Mouse (Mus musculus): ENCODE measurements at regions not wholly inside any gene's neighbourhood (a gene's known extent, or its start where the extent isn't known, plus 50 kb on each side); places are given as distances from the start of the nearest gene placed in this dataset.
"Not testable (repeated sequence)": the region's sequence is repeated elsewhere in the genome, so short reads cannot be mapped to it uniquely, and the experiment has no call there.

DNA sequence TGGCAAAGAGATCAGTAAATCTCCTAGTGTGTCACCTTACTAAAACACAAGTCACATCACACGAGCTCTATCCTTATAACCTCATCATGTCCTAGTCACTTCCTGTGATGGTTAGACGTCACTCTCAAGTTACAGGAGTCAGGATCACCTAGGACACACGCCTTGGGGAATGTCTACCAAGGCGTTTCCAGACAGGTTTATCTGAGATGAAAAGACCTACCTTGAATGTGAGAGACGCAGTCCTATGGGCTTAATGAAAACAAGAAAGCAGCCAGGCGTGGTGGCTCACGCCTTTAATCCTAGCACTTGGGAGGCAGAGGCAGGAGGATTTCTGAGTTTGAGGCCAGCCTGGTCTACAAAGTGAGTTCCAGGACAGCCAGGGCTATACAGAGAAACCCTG, 185.0 kb upstream of the Rpl38 start:
- not testable (repeated sequence) for DNase-seq

DNA sequence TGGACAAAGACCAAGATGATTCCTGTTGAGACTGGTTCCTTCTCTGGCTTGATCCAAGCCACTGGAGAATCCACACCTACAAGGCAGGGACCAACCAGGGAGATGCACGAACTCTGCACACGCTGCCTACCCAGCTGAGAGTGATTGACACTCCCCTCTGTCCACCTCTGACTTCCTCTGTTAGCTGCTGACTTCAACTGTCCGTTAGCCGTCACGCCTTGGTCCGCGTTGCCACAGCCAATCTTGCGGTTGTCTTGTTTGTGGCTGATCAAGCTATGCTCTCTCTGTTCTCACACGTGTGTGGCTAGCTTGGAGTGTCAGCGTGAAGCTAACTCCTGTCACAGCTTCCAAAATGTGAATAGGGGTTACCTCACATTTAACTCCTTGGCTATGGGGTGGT, 186.3 kb upstream of the Rpl38 start:
- DNase-seq: no peak

DNA sequence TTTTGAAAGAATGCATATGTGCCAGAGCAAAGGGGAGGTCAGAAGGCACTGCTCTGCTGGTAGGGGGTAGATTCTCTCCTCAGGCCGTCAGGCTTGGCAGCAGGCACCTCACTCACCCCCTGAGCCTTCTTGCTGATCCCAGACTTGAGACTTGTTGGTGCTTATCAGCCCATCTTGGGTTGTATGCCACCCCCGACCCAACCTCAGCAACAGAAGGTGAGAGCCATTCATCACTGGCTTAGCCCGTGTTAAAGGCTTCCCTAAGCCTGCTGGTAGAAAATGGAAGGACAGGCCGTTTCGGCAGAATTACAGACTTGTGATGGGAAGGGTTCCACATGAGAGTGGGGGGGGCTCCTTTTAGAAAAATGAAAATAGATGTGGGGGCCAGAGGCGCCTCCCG, 187.3 kb upstream of the Rpl38 start:
- DNase-seq: no peak

DNA sequence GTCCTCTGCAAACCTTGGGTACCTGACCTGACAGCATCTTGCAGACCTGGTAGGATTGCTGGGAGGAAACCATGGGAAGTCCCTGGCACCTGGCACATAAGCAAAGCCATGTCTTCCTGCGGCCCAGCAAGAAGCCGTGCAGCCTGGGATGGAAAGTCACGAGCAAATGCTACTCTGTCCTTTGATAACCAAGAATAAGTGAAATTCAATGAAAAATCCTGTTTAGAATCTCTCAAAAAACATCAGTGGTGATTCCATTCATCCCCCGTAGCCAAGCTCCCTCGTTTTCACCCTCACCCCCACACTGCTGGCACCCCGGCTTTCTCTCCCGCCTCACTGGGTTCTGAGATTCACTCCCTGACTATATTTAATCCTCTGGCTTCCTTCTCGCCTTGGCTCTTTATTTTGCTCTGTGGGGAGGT, 188.2 kb upstream of the Rpl38 start:
- DNase-seq: no peak

DNA sequence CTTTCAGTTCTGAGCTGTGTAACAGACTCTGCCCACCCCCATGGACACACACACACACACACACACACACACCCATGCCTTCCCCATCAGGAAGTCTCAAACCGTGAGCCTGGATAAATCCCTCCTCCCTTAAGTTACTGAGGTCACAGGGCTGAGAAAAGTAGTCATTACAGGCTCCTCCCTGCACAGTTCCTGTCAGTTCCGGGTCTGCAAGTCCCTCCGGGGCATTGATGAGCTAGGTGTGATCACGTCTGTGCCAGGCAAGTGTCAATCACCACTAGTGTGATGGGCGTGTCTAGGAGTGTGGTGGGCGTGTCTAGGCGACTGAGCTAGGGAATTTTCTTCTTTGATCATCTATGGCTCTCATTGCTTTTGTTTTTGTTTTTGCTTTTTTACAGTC, 189.6 kb upstream of the Rpl38 start:
- DNase-seq: no peak

DNA sequence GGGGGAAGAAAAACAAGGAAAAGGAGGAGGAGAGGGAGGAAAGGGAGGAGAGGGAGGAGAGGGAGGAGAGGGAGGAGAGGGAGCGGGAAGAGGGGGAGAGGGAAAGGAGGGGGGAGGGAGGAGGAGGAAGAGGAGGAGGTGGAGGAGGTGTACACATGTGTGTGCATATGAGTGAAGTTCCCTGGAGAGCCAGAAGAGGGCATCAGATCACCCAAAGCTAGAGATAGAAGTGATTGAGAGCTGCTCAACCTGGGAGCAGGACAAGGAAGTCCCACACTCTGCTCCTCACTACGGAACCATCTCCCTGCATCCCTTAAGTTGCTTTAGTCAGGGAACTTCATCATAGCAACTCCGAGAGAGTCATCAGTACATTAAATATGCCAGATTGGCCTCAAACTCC, 191.0 kb upstream of the Rpl38 start:
- DNase-seq: no peak

DNA sequence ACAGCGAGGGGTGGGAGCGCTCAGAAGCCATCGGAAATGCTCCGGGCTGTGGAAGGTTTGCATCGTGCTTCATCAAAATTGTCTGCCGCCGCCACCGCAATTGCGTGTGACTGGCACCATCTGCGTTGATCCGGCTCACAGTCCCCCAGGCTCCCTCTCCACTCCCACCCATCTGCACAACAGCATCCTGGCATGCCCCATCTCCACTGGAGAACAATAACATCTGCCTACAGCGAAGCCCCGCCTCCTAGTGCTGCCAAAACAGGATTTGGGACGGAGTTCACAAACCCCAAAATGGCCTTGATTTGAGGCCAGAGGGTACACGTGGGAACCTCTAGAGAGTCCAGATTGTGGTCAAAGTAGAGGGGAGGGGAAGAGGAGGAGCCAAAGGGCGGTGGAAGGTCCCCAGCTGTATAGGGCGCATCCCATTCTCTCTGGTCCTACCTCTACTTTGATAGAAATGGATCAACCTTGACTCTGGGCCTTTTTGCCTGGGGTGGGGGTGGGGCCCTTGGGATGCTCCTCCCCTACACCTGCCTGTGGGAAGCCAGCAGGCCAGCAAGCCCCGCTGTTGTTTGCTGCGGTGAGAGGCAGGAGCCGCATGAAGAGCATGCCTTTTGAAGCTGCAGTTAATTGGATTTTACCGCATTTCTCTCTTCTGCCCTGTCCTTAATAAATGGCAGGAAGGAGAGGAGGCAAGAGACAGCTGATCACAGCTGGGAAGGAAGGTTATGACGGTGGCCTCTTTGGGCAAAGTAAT, 195.6 kb upstream of the Rpl38 start:
- no peak for DNase-seq

DNA sequence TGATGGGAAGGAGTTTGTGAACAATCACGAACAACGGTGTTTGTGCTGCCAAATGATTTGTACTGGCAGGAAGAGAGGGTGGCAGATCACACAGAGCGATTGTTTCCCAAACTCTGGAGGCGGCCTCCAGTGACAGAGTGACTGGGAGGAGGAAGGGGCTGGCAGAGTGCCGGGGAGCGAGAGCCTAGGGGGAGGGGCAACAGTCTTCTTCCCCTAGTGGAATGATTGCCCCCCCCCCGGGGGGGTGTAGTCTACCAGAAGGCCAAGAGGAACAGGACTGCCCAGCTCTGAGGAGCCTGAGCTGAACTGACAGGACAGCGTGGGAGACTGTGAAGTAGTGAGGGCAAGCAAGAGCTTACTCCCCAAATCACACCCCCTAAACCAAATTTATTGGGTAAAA, 199.9 kb upstream of the Rpl38 start:
- peak; percentile 21 for DNase-seq

DNA sequence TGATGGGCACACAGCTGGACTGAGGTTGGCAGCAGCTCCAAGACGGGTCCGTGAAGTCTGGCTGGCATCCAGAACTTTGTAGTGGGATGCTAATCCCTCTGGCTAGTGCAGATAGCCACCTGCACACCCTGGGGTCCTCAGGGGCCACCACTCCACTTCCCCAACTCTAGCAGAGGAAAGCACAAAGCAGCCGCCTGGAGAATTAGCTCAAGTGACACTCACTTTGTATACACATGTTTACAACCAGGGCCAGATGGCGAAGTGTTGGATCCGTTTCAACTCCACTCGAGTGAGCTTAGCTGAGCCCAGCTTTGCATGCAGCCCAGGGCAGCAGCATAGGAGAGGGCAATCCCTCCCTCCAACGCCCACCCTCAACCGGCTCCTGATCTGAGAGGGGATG, 200.5 kb upstream of the Rpl38 start:
- DNase-seq: no peak

DNA sequence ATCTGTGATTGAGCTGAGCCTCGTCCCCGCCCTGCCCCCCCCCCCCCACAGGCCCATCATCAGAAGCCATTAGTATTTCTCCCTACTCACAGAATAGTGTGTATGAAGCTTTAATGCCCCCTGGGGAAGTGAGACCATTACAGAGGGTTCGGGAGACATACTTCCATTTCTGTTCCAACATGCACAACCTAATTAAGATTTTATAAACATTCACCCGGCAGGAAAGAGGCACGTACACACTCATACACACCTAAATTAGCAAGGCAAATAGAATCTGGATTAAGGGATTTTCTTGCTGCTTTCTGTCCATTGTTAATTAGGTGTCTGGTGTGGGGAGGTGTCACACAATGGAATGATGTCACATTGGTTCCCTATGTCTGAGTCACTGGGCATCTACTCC, 202.8 kb upstream of the Rpl38 start:
- DNase-seq: no peak

DNA sequence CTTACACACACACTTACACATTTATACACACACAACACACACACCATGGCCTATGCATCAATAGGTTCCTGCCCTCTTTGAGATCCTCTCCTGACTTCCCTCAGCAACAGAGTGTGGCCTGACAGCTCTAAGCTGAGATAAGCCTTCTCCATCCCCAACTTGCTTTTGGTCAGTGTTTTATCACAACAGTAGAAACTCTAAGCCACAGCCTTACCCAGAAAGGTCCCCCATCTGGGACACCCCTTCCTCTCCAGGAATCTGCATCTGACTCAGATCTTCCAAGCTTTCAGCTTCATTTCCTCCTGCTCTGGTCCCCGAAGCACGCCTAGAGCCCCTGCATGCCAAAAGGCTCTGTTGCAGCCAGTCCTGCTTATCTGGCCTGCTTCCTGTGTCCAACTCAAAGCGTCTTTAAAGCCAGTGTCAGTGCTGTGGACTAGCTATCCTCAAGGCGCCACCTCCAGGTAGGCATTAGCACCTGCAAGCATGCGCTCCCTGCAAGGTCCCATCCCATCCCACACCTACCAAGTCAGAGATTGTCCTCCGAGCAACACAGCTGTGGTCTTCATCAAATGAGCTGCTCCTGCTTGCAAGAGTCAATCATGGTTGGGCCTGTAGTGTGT, 205.5 kb upstream of the Rpl38 start:
- DNase-seq: no peak

DNA sequence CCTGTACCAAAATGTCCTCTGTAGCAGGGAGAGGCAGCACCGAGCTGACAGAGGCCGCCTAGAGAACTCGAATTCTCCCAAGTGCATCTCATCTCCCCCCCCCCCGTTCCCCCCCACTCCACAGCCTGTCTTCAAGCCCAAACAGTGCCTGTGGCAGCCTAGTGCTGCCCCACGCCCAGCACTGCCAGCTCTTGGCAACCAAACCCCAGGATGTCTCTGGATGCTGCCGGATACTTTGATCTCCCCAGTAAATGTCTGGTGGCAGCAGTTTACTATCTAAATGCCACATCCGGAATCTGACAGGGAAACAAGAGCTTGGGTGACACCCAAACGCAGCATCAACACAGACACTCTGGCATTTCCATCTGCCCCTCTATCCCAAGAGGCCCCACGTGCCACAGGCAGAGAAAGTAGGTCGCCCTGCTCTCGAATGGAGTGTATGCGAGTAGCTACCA, 213.4 kb upstream of the Rpl38 start:
- no peak for DNase-seq

DNA sequence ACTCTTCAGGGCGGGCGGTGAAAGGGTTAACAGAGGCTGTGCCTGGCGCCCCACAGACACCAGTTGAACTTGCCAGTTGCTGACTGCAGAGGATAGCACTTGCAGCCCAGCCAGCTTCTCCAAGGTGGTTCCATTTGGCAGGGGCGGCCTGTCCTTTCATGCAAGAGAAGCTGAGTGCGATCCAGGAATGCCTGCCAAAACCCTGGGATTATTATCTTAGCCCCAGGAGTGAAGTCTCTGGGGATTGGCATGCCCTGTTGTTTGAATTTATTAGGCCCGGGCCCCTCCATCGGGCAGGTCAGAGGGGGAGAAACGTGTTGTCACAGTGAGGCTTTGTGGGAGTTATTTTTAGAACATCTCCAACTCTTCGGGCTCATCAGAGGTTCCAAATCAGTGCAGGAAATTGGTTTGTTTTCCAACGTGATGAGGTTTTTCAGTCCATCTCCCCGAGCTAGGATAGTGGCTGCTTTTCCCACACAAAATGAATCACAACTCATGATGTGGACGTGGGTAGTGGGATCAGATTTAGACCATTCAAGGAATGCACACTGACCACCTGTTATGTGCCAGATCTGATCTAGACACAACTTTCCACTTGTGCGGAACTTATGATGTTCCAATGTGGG, 219.4 kb upstream of the Rpl38 start:
- peak; percentile 28 for DNase-seq

DNA sequence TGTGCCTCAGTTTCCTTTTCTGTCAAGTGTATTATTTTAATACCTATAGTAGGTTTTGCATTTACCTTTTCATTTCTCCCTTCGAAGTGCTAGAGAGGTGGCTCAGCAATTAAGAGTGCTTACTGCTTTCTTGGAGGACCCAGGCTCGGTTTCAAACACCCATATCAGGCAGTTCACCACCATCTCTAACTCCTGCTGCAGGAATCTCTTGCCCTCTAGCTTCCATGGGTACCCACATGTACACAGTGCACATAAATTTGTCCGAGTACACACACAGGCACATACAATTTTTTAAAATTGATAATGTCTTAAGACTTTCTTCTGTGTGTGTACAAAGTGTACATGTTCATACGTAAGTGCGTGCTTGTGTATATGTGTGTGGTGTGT, 220.9 kb upstream of the Rpl38 start:
- no peak for DNase-seq

DNA sequence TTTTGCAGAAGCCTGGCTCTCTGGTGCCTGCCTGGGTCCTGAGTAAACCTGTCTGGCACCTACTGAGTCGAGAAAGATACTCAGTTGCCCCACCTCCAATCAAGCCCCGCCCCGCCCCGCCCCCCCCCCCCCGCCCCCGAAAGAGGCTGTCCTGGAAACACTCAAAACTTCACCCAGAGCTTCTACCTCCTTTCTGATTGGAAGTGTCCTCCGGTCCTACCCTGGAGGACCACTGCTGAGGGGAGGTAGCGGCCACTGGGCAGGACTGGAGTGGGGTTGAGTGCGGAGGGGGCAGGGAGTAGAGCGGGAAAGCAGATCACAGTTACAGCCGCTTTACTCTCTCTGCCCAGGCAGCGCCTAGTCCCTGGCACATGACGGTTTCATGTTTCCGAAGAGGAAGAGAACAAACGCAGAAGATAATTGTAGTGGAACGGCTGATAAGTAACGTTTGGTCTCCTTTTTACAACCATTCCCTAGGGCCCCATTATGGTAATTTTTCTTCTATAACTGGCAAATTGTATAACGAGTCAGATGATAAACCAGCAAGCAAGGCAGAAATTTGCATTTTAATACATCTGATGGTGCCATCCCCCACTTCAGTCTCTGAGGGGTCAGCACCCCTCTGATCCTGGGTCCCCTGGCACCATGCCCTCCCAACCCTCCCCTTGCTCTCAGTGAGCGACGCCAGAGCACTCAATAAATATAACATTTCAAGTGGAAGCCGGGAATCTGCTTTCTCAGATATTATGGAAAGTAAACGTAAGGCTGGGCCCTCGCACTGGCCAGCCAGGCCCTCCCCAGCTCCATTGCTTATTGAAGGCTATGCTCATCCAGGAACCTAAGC, 221.5 kb upstream of the Rpl38 start:
- DNase-seq: no peak

DNA sequence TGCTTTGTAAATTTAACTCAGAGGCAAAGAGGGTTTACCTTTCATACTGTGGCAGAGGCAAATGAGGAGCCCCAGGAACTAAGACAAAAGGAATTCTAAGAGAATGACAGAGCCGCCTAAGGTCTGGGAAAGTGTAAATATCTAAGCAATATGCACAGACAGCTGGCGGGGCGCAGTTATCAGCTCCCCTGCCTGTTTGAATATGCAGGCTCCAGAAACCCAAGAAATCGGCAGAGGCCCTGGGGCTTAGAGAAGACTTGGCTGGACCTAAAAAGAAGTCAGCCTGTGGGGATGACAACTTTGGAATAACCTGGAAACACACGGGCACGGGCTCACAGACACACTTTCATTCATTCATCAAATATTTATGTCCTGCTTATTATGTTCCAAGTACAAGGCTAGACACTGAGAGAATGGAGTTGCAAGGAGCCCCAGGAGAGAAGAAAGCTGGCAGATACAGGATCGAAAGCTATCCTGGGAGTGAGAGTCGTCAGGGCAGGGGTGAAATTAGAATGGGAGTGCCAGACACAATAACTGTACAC, 222.2 kb upstream of the Rpl38 start:
- DNase-seq: no peak

DNA sequence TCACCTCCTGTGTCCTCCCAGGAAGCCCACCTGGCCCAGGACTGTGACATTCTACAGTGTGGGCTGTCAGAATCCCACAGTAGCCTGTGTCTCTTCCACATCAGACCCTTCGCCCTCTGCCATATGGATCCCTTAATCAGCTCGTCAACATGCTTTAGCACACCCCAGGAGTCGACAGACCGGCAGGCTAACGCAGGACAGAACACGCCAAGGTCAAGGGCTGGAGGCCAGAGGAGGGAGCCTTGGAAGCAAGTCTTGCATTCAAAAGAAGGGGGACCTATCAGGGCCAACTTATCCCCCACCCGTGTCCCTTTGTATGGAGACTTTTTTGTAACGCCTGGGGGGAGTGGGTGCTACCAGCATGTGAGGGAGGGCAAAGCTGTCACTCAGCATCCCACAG, 224.1 kb upstream of the Rpl38 start:
- no peak for DNase-seq

DNA sequence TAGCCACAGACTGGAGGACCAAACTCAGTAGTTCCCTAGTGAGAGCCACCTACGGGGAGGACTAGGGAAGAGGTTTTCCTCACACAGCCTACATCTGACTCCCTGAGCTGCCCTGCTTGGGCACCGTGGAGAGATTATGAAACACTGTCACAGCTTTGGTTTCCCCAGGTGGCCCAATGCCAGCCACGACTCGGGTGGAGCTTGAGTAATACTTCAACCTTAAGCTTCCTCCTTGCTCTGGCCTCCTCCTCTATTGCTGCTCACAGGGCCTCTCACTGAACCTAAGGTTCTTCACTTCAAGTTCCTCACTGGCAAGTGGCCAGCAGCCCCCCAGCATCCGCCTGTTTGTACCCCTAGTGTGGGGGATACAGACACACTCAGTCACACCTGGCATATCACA, 224.9 kb upstream of the Rpl38 start:
- no peak for DNase-seq

DNA sequence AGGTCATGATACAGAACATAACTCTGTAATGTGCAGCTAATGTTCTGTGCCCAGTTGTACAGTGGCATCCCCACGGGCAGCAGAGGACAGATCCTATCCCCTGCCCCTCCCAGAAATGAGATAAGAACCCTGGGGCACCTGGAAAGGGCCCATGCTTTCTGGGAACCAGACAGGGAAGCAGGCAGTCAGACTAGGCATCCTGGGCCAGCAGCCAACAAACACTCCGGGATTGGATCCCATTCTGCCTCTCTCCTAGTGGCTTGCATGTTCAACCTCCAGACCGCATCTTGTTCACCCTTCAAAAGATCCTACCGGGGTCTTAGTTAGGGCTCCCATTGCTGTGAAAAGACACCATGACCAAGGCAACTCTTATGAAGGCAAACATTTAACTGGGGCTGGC, 229.0 kb upstream of the Rpl38 start:
- no peak for DNase-seq

DNA sequence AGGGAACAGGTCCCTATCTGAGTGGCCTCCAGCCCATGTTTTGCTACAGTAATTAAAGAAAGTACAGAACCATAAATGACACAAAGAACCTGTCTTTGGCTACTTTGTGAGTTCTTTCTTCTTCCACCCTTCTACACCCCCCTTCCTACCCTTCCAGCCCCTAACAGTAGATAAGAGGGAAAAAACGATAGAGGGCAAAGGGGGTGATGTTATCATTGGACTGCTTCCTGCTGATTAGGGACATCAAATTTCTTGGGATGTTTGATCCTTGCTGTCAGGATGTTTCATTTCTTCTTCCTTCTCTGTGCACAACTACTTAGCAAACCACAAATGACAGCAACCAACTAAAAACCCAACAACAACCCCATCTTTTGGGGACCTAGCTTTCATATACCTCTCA, 232.5 kb upstream of the Rpl38 start:
- DNase-seq: no peak

DNA sequence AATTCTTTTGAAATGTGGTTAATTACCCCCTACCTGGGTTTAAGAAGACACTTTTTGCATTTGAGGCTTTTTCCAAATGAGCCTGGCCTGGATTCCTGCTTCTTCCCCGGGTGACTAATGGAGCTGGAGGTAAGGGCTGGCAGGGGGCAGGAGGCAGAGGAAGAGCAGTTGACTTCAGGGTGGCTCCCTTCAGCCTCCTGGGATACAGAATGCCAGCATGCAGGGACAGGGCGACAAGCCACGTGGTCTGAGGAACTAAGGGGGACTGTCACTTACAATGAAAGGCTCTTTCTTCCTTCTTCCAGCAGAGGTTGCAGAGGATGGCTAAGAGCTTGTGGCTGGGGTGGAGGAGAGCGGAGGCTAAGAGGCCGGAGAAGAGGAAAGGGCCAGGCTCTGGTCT, 234.8 kb upstream of the Rpl38 start:
- DNase-seq: no peak

DNA sequence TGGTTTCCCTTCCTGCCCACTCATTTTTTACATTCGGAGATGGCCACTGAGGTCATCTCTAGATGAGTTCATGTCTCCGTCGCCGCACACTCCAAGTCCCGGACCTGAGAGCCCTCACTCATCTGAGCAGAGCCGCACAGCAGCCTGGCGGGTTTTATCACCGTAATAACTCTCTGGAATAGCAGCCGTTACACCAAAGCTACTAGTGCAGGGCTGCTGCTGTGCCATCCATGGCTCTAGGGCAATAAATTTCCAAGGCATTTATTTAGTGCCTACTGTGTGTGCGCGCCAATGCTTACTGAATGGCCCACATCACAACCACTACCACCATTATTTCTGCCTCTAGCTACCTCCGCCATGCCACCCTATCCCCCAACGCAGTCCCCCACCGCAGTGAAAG, 242.9 kb upstream of the Rpl38 start:
- DNase-seq: no peak

DNA sequence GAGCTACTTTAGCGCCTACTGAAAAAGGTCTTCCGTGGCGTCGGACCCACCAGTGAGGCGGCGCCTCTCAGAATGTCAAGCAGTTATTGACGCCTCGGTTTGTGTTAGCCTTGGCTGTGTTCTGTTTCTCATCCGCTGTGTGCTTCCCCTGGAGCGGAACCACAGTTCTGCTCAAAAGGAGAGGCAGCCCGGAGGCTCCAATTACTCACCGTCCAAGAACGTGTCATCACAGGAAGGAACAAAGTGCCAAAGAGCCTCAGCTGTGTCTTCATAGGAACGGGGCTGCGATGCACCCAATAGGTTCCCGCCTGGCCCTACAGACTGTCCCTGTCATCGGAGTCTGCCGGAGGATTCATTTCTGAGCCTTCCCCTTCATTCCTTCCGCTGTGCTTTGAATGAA, 245.0 kb upstream of the Rpl38 start:
- no peak for DNase-seq
